Mouse (Mus musculus): ENCODE results near the gene Slc35a3. TPM values are rescaled to one million over a fixed set of nuclear protein-coding genes. Genes with fewer than 3 reads are reported as not detected.
"Not testable (repeated sequence)": the region's sequence is repeated elsewhere in the genome, so short reads cannot be mapped to it uniquely, and the experiment has no call there.

Slc35a3 gene
- 4.6 and 5.6 TPM in 2 replicates for polyA plus RNA-seq (2014; fragmentation: Nextera tagmentation; extraction: Ambion mirVana)

GRCm38 (mm10) chr3:116712436-116712881 lies at the start of gene Slc35a3:
Gene Slc35a3, minus strand, starts transcription at chr3:116712831.
- peak; percentile 2 for DNase-seq (ENCODE audit: low spot score)
- Histone ChIP-seq H3K4me3 (ENCODE audit: low read depth, low read length) (peak within 1 kb of the TSS; percentile 92), H3K4me1 (ENCODE audit: control insufficient read depth, insufficient read depth, low read length) (no peaks in the 10 kb centered on the region; the same call in 1 of the 2 replicates), H3K27me3 (replicated peaks; ENCODE audit: control insufficient read depth, insufficient read depth, low read length) (0 out of 2 replicates have a peak, but pooled peaks cover 5% of the 10 kb centered on the region), H3K9ac (ENCODE audit: low read length) (peak within 1 kb of the TSS; percentile 94), H3K9me3 (replicated peaks; ENCODE audit: control insufficient read depth, low read length) (no peaks in the 10 kb centered on the region), H3K36me3 (ENCODE audit: control insufficient read depth, insufficient read depth, low read length) (no peaks in the 10 kb centered on the region), H3K4me2 (ENCODE audit: low read length) (peak within 1 kb of the TSS; percentile 75), H3K27ac (ENCODE audit: low read depth, low read length) (no peak within 1 kb of the TSS; the same call in 1 of the 2 replicates)
- whole genome bisulfite sequencing: 5% methylated on average over 8 of the region's 8 CpGs
- 0 out of 2 replicates have a peak, but pooled peaks have one; percentile 1 for ATAC-seq

DNA sequence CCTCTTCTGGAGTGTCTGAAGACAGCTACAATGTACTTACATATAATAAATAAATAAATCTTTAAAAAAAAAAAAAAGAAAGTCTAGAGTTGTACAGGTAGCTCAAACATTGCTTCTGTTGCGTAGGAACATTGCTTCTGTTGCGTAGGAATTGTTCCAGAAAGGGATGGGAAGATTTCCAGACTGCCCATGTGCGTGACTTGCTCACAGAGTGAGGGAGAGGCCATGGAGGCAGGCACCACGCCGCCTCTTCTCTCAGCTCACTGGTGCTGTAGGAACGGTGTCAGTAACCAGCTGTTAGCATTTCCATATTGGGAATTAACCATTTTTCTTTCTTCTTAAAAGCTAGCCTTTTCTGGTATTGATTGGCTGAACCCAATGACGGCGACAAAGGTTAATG lies 40.2 kb upstream of the Slc35a3 start:
- Histone ChIP-seq H3K9me3 (replicated peaks; ENCODE audit: control insufficient read depth, low read length) (no peaks in the 10 kb centered on the region), H3K9ac (ENCODE audit: low read length) (no peak overlapping the region), H3K4me1 (ENCODE audit: control insufficient read depth, insufficient read depth, low read length) (no peaks in the 10 kb centered on the region), H3K4me2 (ENCODE audit: low read length) (no peak overlapping the region), H3K27ac (ENCODE audit: low read depth, low read length) (no peak overlapping the region), H3K36me3 (ENCODE audit: control insufficient read depth, insufficient read depth, low read length) (peaks cover 39% of the 10 kb centered on the region), H3K27me3 (replicated peaks; ENCODE audit: control insufficient read depth, insufficient read depth, low read length) (no peaks in the 10 kb centered on the region), H3K4me3 (ENCODE audit: low read depth, low read length) (no peak overlapping the region)
- ATAC-seq: no peak
- DNase-seq (ENCODE audit: low spot score): no peak
- WGBS: 95% methylated on average over 8 of the region's 8 CpGs

DNA sequence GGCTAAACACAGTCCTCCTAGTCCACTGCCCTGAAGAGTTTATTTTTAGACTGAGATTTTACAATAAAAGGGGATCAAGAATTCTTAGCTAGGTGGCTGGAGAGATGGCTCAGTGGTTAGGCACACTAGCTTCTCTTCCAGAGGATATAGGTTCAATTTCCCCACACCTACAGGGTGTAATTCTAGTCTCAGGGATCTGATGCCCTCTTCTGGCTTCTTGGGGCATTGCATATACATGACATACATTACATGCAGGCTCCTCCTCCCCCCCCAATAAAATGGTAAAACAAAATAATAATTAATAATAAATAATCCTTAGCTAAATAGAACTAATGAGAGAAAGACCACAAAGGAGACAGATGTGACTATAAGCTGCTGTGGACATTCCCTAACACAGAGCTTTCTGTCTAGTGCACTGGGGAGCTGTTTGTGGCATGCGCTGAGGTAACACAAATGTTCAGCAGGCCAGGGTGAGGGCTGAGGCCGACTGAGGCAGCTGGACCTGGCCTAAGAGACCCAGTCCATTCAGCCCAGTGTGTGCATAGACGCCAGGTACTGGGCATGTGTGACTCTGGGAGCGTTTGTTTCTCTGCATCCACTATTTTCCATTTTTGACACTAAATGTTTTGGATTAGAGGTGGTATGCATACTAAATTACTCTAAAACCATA lies 38.7 kb upstream of the Slc35a3 start:
- no peaks in the 10 kb centered on the region for H3K9me3 ChIP-seq (replicated peaks; ENCODE audit: control insufficient read depth, low read length)
- no peak overlapping the region for H3K9ac ChIP-seq (ENCODE audit: low read length)
- H3K4me1 ChIP-seq (ENCODE audit: control insufficient read depth, insufficient read depth, low read length): no peaks in the 10 kb centered on the region
- 88% methylated on average over 4 of the region's 4 CpGs for WGBS
- no peak overlapping the region for H3K4me3 ChIP-seq (ENCODE audit: low read depth, low read length)
- H3K4me2 ChIP-seq (ENCODE audit: low read length): no peak overlapping the region
- peak; percentile 68 for DNase-seq (ENCODE audit: low spot score)
- peaks cover 24% of the 10 kb centered on the region for H3K36me3 ChIP-seq (ENCODE audit: control insufficient read depth, insufficient read depth, low read length)
- no peak overlapping the region for H3K27ac ChIP-seq (ENCODE audit: low read depth, low read length)
- H3K27me3 ChIP-seq (replicated peaks; ENCODE audit: control insufficient read depth, insufficient read depth, low read length): no peaks in the 10 kb centered on the region
- peak; percentile 63; the same call in 1 of the 2 replicates for ATAC-seq

DNA sequence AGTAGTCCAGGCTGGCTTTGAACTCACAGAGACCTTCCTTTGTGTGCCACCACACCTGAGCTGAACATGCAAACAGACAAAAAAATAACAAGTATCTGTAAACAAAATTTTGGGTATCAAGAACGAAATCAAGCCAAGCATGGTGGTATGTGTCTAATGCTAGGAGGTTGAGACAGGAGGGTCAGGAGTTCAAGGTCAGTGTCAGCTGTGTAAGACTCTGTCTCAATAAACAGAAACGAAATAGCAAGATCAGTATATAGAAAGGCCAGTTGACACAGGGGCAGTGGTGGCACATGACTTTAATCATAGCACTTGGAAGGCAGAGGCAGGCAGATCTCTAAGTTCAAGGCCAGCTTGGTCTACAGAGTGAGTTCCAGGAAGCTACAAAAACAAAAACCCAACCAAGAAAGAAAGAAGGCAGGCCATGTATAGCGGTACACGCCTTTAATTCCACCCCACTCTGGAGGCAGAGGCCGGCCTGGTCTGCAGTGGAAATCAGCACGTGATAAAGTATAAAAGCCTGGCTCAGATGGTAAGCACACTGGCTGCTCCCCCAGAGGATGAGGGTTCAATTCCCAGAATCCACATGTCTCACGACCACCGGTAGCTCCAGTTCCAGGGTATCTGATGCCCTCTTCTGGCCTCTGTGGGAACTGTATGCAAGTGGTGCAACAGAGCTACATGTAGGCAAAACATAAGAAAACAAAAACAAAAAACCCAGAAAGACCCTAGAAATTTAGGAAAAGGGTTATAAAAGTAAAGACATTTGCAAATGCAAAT lies 36.0 kb upstream of the Slc35a3 start:
- peaks cover 18% of the 10 kb centered on the region for H3K36me3 ChIP-seq (ENCODE audit: control insufficient read depth, insufficient read depth, low read length)
- peak; percentile 66 for DNase-seq (ENCODE audit: low spot score)
- no peak overlapping the region for H3K4me2 ChIP-seq (ENCODE audit: low read length)
- H3K9me3 ChIP-seq (replicated peaks; ENCODE audit: control insufficient read depth, low read length): no peaks in the 10 kb centered on the region
- no peak overlapping the region for H3K4me3 ChIP-seq (ENCODE audit: low read depth, low read length)
- H3K27me3 ChIP-seq (replicated peaks; ENCODE audit: control insufficient read depth, insufficient read depth, low read length): no peaks in the 10 kb centered on the region
- H3K4me1 ChIP-seq (ENCODE audit: control insufficient read depth, insufficient read depth, low read length): no peaks in the 10 kb centered on the region
- H3K9ac ChIP-seq (ENCODE audit: low read length): no peak overlapping the region
- ATAC-seq: 0 out of 2 replicates have a peak, but pooled peaks have one; percentile 49
- 52% methylated on average over 8 of the region's 8 CpGs for WGBS
- no peak overlapping the region for H3K27ac ChIP-seq (ENCODE audit: low read depth, low read length)

DNA sequence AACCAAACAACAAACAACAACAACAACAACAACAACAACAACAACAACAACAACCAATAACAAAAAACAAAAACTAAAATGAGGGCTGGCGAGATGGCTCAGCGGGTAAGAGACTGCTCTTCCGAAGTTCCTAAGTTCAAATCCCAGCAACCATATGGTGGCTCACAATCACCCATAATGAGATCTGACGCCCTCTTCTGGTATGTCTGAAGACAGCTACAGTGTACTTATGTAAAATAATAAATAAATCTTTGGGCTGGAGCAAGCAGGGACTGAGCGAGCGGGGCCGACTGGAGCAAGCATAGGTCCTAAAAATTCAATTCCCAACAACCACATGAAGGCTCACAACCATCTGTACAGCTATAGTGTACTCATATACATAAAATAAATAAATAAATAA lies 35.0 kb upstream of the Slc35a3 start:
- not testable (repeated sequence) for H3K4me3 ChIP-seq (ENCODE audit: low read depth, low read length); DNase-seq (ENCODE audit: low spot score); H3K9me3 ChIP-seq (replicated peaks; ENCODE audit: control insufficient read depth, low read length); ATAC-seq; H3K4me2 ChIP-seq (ENCODE audit: low read length); H3K9ac ChIP-seq (ENCODE audit: low read length); H3K27me3 ChIP-seq (replicated peaks; ENCODE audit: control insufficient read depth, insufficient read depth, low read length); H3K27ac ChIP-seq (ENCODE audit: low read depth, low read length); H3K4me1 ChIP-seq (ENCODE audit: control insufficient read depth, insufficient read depth, low read length)
- peaks cover 14% of the 10 kb centered on the region for H3K36me3 ChIP-seq (ENCODE audit: control insufficient read depth, insufficient read depth, low read length)
- 89% methylated on average over 7 of the region's 7 CpGs for WGBS

DNA sequence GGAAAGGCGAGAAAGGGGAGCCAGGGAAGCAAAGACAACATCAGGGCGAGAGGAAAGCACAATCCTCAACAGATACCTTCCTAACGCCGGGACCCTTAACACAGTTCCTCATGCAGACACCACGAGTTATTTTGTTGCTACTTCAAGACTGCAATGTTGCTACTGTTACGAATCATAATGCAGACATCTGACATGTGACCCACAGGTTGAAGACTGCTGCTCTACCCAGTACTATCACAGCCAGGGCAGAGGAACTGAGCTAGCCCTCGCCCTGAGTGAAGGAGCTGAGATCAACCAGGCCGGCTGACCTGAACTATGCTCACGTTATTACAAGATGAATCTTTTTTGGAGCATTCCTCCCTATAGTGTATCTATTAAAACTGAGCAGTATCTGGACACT lies 28.3 kb upstream of the Slc35a3 start:
- Histone ChIP-seq H3K36me3 (ENCODE audit: control insufficient read depth, insufficient read depth, low read length) (peaks cover 7% of the 10 kb centered on the region), H3K4me3 (ENCODE audit: low read depth, low read length) (no peak overlapping the region), H3K27ac (ENCODE audit: low read depth, low read length) (no peak overlapping the region), H3K27me3 (replicated peaks; ENCODE audit: control insufficient read depth, insufficient read depth, low read length) (no peaks in the 10 kb centered on the region), H3K9me3 (replicated peaks; ENCODE audit: control insufficient read depth, low read length) (no peaks in the 10 kb centered on the region), H3K4me2 (ENCODE audit: low read length) (no peak overlapping the region), H3K9ac (ENCODE audit: low read length) (no peak overlapping the region), H3K4me1 (ENCODE audit: control insufficient read depth, insufficient read depth, low read length) (no peaks in the 10 kb centered on the region)
- DNase-seq (ENCODE audit: low spot score): no peak
- 87% methylated on average over 9 of the region's 9 CpGs for WGBS
- no peak for ATAC-seq

DNA sequence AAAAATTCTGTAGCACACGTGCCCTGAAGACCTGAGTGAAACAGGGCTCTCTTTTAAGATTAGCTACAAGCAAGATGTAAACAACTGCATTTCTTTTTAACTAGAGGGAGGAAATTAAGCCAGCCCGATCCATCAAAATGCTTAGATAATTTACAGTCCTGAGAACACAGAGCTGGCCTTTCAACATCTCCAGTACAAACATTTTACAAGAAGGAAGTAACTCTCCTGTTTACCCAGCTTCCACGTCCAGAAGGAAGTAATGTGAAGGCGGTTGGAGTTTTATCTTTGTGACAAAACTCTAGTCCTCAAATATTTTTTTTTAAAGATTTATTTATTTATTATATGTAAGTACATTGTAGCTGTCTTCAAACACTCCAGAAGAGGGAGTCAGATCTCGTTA lies 27.5 kb upstream of the Slc35a3 start:
- Histone ChIP-seq H3K9ac (ENCODE audit: low read length) (no peak overlapping the region), H3K9me3 (replicated peaks; ENCODE audit: control insufficient read depth, low read length) (no peaks in the 10 kb centered on the region), H3K4me2 (ENCODE audit: low read length) (no peak overlapping the region), H3K4me3 (ENCODE audit: low read depth, low read length) (no peak overlapping the region), H3K27ac (ENCODE audit: low read depth, low read length) (no peak overlapping the region), H3K4me1 (ENCODE audit: control insufficient read depth, insufficient read depth, low read length) (no peaks in the 10 kb centered on the region), H3K27me3 (replicated peaks; ENCODE audit: control insufficient read depth, insufficient read depth, low read length) (no peaks in the 10 kb centered on the region), H3K36me3 (ENCODE audit: control insufficient read depth, insufficient read depth, low read length) (peaks cover 7% of the 10 kb centered on the region)
- 96% methylated on average over 5 of the region's 5 CpGs for WGBS
- DNase-seq (ENCODE audit: low spot score): no peak
- ATAC-seq: no peak

DNA sequence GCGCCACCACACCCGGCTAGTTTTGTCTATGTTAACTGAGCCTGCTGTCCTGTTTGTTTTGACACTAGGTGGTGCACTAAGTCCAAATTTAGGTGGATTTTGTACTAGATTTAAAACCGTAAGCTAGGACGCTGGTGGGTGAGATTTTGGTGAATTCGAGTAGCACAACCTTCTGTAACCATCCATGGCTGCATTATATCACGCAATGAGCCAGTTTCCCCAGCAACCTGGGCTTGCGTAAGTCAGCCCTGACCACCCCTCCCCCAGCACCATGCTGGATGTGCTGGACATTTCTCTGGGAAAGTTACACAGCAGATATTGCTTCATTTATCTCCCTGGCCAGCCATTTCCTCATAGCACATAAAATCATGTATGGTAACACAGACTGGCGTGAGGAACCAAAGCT lies 24.7 kb upstream of the Slc35a3 start:
- no peaks in the 10 kb centered on the region for H3K27me3 ChIP-seq (replicated peaks; ENCODE audit: control insufficient read depth, insufficient read depth, low read length)
- no peaks in the 10 kb centered on the region for H3K36me3 ChIP-seq (ENCODE audit: control insufficient read depth, insufficient read depth, low read length)
- WGBS: 83% methylated on average over 8 of the region's 8 CpGs
- no peaks in the 10 kb centered on the region for H3K9me3 ChIP-seq (replicated peaks; ENCODE audit: control insufficient read depth, low read length)
- no peak overlapping the region for H3K4me3 ChIP-seq (ENCODE audit: low read depth, low read length)
- no peak overlapping the region for H3K27ac ChIP-seq (ENCODE audit: low read depth, low read length)
- H3K9ac ChIP-seq (ENCODE audit: low read length): no peak overlapping the region
- no peaks in the 10 kb centered on the region for H3K4me1 ChIP-seq (ENCODE audit: control insufficient read depth, insufficient read depth, low read length)
- H3K4me2 ChIP-seq (ENCODE audit: low read length): no peak overlapping the region
- DNase-seq (ENCODE audit: low spot score) (peak; percentile 3), ATAC-seq (no peak)

All from forebrain, embryonic 14.5 days (tissue).